Mouse (Mus musculus) brain, embryonic 18.5 days (tissue): ENCODE measurements around the gene Lurap1l.
"Not testable (repeated sequence)": the region's sequence is repeated elsewhere in the genome, so short reads cannot be mapped to it uniquely, and the experiment has no call there.

Experiments
- DNase-seq: peaks from one replicate; pipeline ENCODE4 v3.0.0-alpha.2; 2012; ENCODE audit warnings: low read depth, low spot score

The Lurap1l gene

GRCm38 (mm10) chr4:80917128-80917527 lies 6.7 kb downstream of the Lurap1l start:
- not testable (repeated sequence) for DNase-seq

GRCm38 (mm10) chr4:80917812-80918211 lies 7.4 kb downstream of the Lurap1l start:
- DNase-seq = no peak

- DNase-seq = no peak
Observed at GRCm38 (mm10) chr4:80918526-80919129, 8.2 kb downstream of the Lurap1l start.

- no peak for DNase-seq
Observed at GRCm38 (mm10) chr4:80919217-80919867, 8.9 kb downstream of the Lurap1l start.

- no peak for DNase-seq
Observed at GRCm38 (mm10) chr4:80921646-80922489, 11.4 kb downstream of the Lurap1l start.

GRCm38 (mm10) chr4:80922654-80923053 lies 12.2 kb downstream of the Lurap1l start:
- no peak for DNase-seq

- DNase-seq = no peak
Observed at GRCm38 (mm10) chr4:80924815-80925214, 14.4 kb downstream of the Lurap1l start.

GRCm38 (mm10) chr4:80925752-80926519 lies 15.5 kb downstream of the Lurap1l start:
- DNase-seq = no peak

- no peak for DNase-seq
Observed at GRCm38 (mm10) chr4:80934749-80935148, 24.3 kb downstream of the Lurap1l start.

GRCm38 (mm10) chr4:80939115-80939514 lies 28.7 kb downstream of the Lurap1l start:
- no peak for DNase-seq

- DNase-seq = no peak
Observed at GRCm38 (mm10) chr4:80940946-80941345, 30.5 kb downstream of the Lurap1l start.

- no peak for DNase-seq
Observed at GRCm38 (mm10) chr4:80941978-80942377, 31.5 kb downstream of the Lurap1l start.

- DNase-seq = no peak
Observed at GRCm38 (mm10) chr4:80944605-80945004, 34.2 kb downstream of the Lurap1l start.

GRCm38 (mm10) chr4:80949110-80949509 lies 38.7 kb downstream of the Lurap1l start:
- DNase-seq = no peak

- no peak for DNase-seq
Observed at GRCm38 (mm10) chr4:80949720-80950119, 39.3 kb downstream of the Lurap1l start.

- DNase-seq = no peak
Observed at GRCm38 (mm10) chr4:80950280-80950781, 39.9 kb downstream of the Lurap1l start.

- no peak for DNase-seq
Observed at GRCm38 (mm10) chr4:80952653-80953052, 42.2 kb downstream of the Lurap1l start.

- DNase-seq = no peak
Observed at GRCm38 (mm10) chr4:80955942-80956341, 45.5 kb downstream of the Lurap1l start.

- DNase-seq = no peak
Observed at GRCm38 (mm10) chr4:80967526-80967925, 57.1 kb downstream of the Lurap1l start.

GRCm38 (mm10) chr4:80971846-80972245 lies 61.4 kb downstream of the Lurap1l start:
- DNase-seq = no peak

GRCm38 (mm10) chr4:80973896-80974295 lies 63.5 kb downstream of the Lurap1l start:
- DNase-seq = no peak

- no peak for DNase-seq
Observed at GRCm38 (mm10) chr4:80990819-80991218, 80.4 kb downstream of the Lurap1l start.
